Mouse (Mus musculus) Patski (cell line): ENCODE measurements around the gene Evi5l. TPM values are rescaled to one million over a fixed set of nuclear protein-coding genes. Genes with fewer than 3 reads are reported as not detected.

Experiments used
- ATAC-seq: fragments of 100-300 bp; one replicate; pipeline ENCODE4 v1.8.0; 2021
- CTCF ChIA-PET: fragments of 350-600 bp; sonication (Branson Sonifier 250); formaldehyde crosslinking; loops from one replicate; lab custom pipeline; 2022; ENCODE audit warnings: inconsistent platforms; lab: Charles Lee
- POLR2A ChIA-PET: fragments of 350-600 bp; sonication (Branson Sonifier 250); formaldehyde crosslinking; loops from one replicate; lab custom pipeline; 2022; ENCODE audit warnings: antibody characterized with exemption, inconsistent platforms; lab: Charles Lee
- DNase-seq: peaks from one replicate; pipeline ENCODE4 v3.0.0-alpha.2; 2011; ENCODE audit warnings: low read depth, low spot score
- H3K27me3 ChIP-seq: fragments of 371-371 bp; one replicate; pipeline ENCODE4 v1.5.1; 2021
- CTCF ChIP-seq: fragments of 100-300 bp; IDR thresholded peaks from one replicate; pipeline ENCODE4 v1.5.1; 2021
- in situ Hi-C: fragments of 300-500 bp; cut with MboI; formaldehyde crosslinking; loops from 3 replicates; pipeline ENCODE4 v1.11.1; 2018; ENCODE audit warnings: low pct_unique_long_range_greater_than_20kb, mixed read lengths
- polyA plus RNA-seq: library from polyadenylated mRNA; unstranded; gene quantifications from one replicate; pipeline ENCODE4 v1.2.3, GENCODE M21; 2021

The Evi5l gene
- polyA plus RNA-seq, 1 experiment from 2014 or later = 27.6 TPM

DNA sequence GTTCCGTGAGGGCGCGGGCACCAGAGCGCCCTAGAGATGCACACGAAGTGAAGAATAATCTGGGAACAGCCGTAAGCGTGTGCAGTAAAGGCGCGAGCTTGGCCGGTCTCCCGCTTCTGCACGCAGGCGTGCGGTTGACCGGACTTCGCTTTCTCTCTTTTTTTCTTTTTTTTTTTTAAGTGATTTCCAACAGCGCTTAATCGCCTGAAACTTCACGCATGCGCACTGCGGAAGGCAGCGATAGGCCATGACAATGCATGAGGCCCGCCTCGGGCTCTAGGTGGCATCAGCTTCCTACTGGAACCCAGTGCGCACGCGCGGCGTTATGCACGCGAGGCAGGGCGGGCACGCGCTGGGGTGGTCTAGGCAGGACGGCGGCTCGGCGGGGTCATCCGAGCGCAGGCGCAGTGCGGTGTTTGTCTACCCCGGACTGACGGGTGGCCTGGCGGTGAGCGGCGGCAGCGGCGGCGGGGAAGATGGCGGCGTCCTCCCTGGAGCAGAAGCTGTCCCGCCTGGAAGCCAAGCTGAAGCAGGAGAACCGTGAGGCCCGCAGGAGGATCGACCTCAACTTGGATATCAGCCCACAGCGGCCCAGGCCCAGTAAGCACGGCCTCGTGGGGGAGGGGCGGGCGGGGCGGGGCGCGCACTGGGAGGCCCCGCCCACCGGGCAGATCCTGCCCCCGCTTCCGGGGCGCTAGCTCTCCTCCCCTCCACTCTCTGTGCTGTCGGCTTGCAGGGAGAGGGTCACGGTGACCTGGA lies 72.2 kb downstream of the Evi5l start, which contains the start of the genes Map2k7 and Gm49320:
Map2k7 (plus strand) TSS at position 307 of the 759 bp plus-strand sequence.
Gm49320 (plus strand) TSS at position 432 of the 759 bp plus-strand sequence.
- no peak for TF ChIP-seq CTCF
- ATAC-seq (peak; percentile 87), DNase-seq (peak; percentile 98)
- no peaks in the 10 kb centered on the region for H3K27me3 ChIP-seq
- CTCF ChIA-PET = interaction anchor here (0.7 to 4.8 kb wide), 5 partner anchors 10 to 39 kb away, joined by 3 to 37 read pairs (median 3); partner anchors contain the start of gene Tgfbr3l
- in situ Hi-C loops = no loop called here
- POLR2A ChIA-PET = interaction anchor here (0.7 to 3.7 kb wide), 5 partner anchors 11 to 65 kb away, joined by 3 to 20 read pairs (median 3); partner anchors contain the start of gene Tgfbr3l

DNA sequence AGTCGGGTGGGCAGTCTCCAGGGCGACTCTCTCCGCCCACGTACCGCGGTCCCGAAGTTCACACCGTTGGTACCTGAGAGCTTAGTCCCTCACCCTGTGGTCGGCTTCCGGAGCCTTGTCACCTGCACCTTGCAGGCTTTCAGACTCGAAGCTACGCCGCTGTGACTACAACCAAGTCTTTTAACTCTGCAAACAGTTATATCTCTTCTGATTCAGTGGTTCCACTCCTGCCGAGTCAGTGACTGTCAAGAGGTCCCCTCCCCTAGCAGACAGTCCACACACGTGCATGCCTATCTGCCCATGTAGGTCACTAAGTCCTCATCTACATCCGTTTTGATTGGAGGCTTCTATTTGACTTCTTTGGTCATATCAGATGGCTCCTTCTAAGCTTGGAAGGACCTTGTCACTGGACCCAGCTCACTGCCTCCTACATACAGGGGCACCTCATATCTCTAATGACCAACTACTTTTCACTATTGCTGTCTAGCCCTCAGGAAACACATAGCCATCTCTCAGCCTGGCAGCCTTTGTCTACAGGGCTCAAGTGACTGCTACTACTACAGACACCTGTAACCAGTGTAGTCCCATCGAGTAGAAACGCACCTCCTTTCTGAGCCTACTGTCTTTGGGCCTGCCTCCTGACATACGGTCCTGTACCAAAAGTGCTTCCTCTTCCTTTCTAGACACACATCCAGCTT lies 73.0 kb downstream of the Evi5l start:
- no peak for TF ChIP-seq CTCF
- no peak for DNase-seq
- in situ Hi-C loops = no loop called here
- no peaks in the 10 kb centered on the region for H3K27me3 ChIP-seq
- no peak for ATAC-seq
- CTCF ChIA-PET = interaction anchor here (1.5 to 4.8 kb wide), 3 partner anchors 10 to 39 kb away, joined by 3 to 37 read pairs (median 12); partner anchors contain the start of gene Tgfbr3l
- POLR2A ChIA-PET = interaction anchor here (0.9 to 3.7 kb wide), 4 partner anchors 10 to 37 kb away, joined by 3 to 20 read pairs (median 3); partner anchors contain the start of gene Tgfbr3l

DNA sequence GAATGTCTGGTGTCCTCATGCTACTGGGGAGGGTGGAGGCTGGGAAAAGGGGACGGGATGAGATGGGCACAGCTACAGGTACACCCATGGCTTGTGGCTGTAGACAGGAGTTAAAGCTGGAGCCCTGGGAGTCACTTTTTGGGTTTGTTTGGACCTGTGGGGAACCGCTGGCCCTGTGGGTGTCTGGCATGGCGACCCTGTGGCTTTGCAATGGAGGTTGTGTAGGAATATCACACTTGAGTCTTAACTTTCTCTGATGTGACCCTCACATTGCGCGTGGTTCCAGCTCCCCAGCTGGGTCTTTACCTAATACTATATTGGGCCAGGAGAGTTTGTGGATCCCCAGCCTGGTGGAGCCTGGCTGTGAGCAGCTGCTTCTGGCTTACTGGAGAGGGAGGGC lies 78.7 kb downstream of the Evi5l start:
- POLR2A ChIA-PET = no interaction called here
- CTCF ChIA-PET = interaction anchor here (1.2 to 2.1 kb wide), 2 partner anchors 32 to 52 kb away, joined by 3 to 5 read pairs; no protein-coding TSS in a partner anchor
- no peak for TF ChIP-seq CTCF
- ATAC-seq (no peak), DNase-seq (no peak)
- in situ Hi-C loops = no loop called here
- no peaks in the 10 kb centered on the region for H3K27me3 ChIP-seq

DNA sequence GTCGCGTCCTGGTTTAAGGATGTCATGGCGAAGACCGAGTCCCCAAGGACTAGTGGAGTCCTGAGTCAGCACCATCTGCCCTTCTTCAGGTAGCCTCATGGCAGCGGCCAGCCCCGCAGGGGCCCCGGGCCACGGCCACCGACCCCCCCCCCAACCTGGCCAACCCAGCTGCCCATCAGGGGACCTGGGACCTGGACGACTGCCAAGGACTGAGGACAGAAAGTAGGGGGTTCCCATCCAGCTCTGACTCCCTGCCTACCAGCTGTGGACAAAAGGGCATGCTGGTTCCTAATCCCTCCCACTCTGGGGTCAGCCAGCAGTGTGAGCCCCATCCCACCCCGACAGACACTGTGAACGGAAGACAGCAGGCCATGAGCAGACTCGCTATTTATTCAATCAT lies 79.4 kb downstream of the Evi5l start:
- ATAC-seq (no peak), DNase-seq (no peak)
- in situ Hi-C loops = no loop called here
- H3K27me3 ChIP-seq = no peaks in the 10 kb centered on the region
- CTCF ChIA-PET = interaction anchor here (2.1 kb wide), 1 partner anchor 33 kb away, joined by 5 read pairs; no protein-coding TSS in a partner anchor
- POLR2A ChIA-PET = no interaction called here
- no peak for TF ChIP-seq CTCF

DNA sequence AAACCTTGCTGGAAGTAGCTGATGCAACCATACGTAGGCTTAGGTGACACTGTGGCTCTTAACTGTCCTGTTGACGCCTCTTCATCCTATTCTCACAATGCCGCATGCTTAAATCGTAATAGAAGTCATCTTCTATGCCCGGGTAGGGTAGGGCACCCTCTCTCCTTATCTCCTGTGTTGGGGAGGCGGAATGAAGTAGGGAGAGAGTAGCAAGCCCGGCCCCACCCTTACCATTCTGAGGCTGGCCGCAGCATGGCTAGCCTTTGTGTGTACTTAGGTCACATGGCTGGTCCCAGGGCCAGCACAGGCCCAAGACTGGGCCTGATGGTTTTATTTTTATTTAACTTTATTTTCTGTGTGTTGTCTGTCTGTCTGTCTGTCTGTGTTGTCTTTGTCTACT lies 80.9 kb downstream of the Evi5l start:
- ChIA-PET POLR2A (no interaction called here), CTCF (interaction anchor here (5.0 kb wide), 1 partner anchor 7 kb away, joined by 37 read pairs; the partner anchor contains the start of genes Gm49320 and Map2k7)
- ATAC-seq (no peak), DNase-seq (no peak)
- no peak for TF ChIP-seq CTCF
- H3K27me3 ChIP-seq = no peaks in the 10 kb centered on the region
- in situ Hi-C loops = no loop called here

DNA sequence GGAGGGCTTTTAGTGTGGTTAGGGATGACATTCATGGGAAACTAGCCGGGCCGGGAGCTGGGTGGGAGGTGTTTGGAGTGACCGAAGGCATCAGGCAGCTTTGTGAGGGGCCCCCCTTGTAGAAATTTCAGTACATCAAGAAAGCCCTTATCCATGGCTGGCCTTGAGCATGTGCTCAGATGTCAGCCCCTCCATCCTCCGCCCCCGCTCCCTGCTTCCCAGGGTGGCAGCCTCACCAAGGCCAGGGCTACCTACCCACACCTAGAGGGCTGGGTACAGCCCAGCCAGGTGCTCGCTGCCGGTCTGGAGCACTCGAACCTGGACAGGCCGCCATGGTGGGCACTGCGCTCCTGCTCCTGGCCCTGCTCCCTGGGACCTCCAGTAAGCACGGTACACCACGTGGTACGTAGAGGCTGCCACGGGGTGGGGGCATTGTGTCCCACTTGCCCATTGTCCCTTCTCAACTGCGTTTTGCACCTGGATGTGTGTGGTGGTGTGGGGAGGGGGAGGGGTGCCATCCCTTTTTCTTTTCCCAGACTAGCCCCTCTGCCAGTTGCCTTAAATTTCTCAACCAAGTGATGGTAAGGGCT lies 81.7 kb downstream of the Evi5l start, which contains the start of gene Tgfbr3l:
Tgfbr3l (plus strand) TSS at position 264 of the 590 bp plus-strand sequence.
- ChIA-PET POLR2A (interaction anchor here (3.8 kb wide), 1 partner anchor 8 kb away, joined by 20 read pairs; the partner anchor contains the start of genes Gm49320 and Map2k7), CTCF (interaction anchor here (5.0 kb wide), 1 partner anchor 8 kb away, joined by 37 read pairs; the partner anchor contains the start of genes Gm49320 and Map2k7)
- no peak for TF ChIP-seq CTCF
- ATAC-seq = no peak
- in situ Hi-C loops = no loop called here
- H3K27me3 ChIP-seq = no peaks in the 10 kb centered on the region
- no peak for DNase-seq

DNA sequence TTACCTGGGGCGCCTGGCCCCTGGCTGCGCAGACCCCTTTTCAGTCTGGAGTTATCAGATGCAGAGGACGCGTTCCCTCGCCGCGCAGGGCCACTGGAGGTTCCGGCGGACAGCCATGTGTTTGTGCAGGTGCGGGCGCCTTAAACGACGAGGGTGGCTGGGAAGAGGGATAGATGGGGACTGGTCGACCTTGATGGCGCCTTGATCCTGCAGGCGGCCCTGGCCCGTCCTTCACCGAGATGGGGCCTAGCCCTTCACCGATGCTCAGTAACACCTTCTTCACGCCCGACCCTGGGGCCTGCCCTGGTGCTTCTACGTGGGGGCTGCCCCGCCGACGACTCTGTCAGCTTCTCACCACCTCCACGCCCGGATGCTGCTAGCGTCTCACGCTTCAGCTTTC lies 82.8 kb downstream of the Evi5l start:
- DNase-seq = no peak

DNA sequence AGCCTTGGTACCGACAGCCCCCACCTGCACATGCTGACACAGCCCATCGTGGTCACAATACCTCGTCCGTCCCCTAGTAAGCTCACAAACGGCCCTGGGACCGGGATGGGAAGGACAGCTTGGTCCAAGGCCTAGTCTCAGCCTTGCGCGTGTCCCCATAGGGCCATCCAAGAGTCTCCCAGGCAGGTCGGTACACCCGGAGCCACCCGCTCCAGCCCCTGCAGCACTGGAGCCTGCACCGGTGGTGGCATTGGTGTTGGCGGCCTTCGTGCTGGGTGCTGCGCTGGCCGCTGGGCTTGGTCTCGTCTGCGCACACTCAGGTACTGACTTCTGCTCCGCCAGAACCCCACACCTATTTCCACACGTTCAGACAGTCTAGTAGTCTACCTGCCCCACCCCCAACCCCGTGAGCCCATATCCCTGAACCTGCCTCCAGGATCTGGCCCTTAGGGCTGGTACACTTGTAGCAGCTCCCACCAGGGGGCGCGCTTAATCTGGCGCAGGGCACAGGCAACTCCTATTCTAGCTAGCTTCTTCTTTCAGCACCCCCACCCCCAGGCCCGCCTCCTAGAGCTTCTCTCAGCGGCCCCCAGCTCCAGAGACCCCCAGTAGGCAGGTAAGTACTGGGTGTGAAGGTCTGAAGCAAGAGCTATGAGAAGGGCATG lies 84.1 kb downstream of the Evi5l start:
- CTCF ChIA-PET = interaction anchor here (0.7 to 5.0 kb wide), 14 partner anchors 11 to 122 kb away, joined by 3 to 37 read pairs (median 4); partner anchors contain the start of genes Gm49320 and Map2k7
- DNase-seq (no peak), ATAC-seq (peak; percentile 46)
- H3K27me3 ChIP-seq = no peaks in the 10 kb centered on the region
- TF ChIP-seq CTCF = no peak
- POLR2A ChIA-PET = interaction anchor here (0.9 to 3.8 kb wide), 2 partner anchors 11 to 15 kb away, joined by 3 to 20 read pairs; partner anchors contain the start of genes Gm49320 and Map2k7
- in situ Hi-C loops = loop anchor here (5.0 kb wide), 1 partner anchor 122 kb away; no protein-coding TSS in a partner anchor

More for the DNA sequence above, 82.8 kb downstream of the Evi5l start:
- in situ Hi-C loops = no loop called here
- POLR2A ChIA-PET = interaction anchor here (0.5 to 3.8 kb wide), 2 partner anchors 10 to 121 kb away, joined by 3 to 20 read pairs; partner anchors contain the start of genes Gm49320 and Map2k7
- no peaks in the 10 kb centered on the region for H3K27me3 ChIP-seq
- CTCF ChIA-PET = interaction anchor here (1.8 to 5.0 kb wide), 2 partner anchors 9 to 14 kb away, joined by 10 to 37 read pairs; partner anchors contain the start of genes Gm49320 and Map2k7
- TF ChIP-seq CTCF = no peak
- no peak for ATAC-seq
